Mouse (Mus musculus) lung, postnatal 0 days (tissue): ENCODE data around the gene Plekhs1. TPM values are rescaled to one million over a fixed set of nuclear protein-coding genes. Genes with fewer than 3 reads are reported as not detected.

Source experiments
- ATAC-seq: fragments of 200-750 bp; cut with Nextera tagmentation; 2 replicates; pipeline ENCODE4 v1.8.0; 2017; ENCODE audit warnings: moderate library complexity
- DNase-seq: peaks from one replicate; pipeline ENCODE4 v3.0.0-alpha.2; 2016; ENCODE audit warnings: low spot score
- H3K27ac ChIP-seq: fragments of 300-500 bp; sonication (generic); 2 replicates; pipeline ENCODE4 v1.5.1; 2014; ENCODE audit warnings: antibody characterized with exemption, mild to moderate bottlenecking, low read length, mixed read lengths
- H3K27me3 ChIP-seq: fragments of 300-500 bp; sonication (generic); replicated peaks from 2 replicates; pipeline ENCODE4 v1.6.1; 2014; ENCODE audit warnings: low read length, mixed read lengths; ENCODE audit not compliant: insufficient read depth
- H3K36me3 ChIP-seq: fragments of 300-500 bp; sonication (generic); 2 replicates; pipeline ENCODE4 v1.6.1; 2014; ENCODE audit warnings: low read length, mixed read lengths; ENCODE audit not compliant: insufficient read depth
- H3K4me1 ChIP-seq: fragments of 300-500 bp; sonication (generic); 2 replicates; pipeline ENCODE4 v1.6.1; 2014; ENCODE audit warnings: antibody characterized with exemption, low read depth, low read length, mixed read lengths; ENCODE audit not compliant: insufficient read depth
- H3K4me2 ChIP-seq: fragments of 300-500 bp; sonication (generic); replicated peaks from 2 replicates; pipeline ENCODE4 v1.6.1; 2014; ENCODE audit warnings: low read depth, mild to moderate bottlenecking, low read length, moderate library complexity, mixed read lengths
- H3K4me3 ChIP-seq: fragments of 300-500 bp; sonication (generic); 2 replicates; pipeline ENCODE4 v1.5.1; 2014; ENCODE audit warnings: low read depth, low read length
- H3K9ac ChIP-seq: fragments of 300-500 bp; sonication (generic); replicated peaks from 2 replicates; pipeline ENCODE4 v1.6.1; 2014; ENCODE audit warnings: low read depth, mild to moderate bottlenecking
- H3K9me3 ChIP-seq: fragments of 300-500 bp; sonication (generic); 2 replicates; pipeline ENCODE4 v1.6.1; 2016; ENCODE audit warnings: low read length, mixed read lengths
- CTCF ChIP-seq: IDR thresholded peaks from 2 replicates; pipeline ENCODE4 v1.5.1; 2016; ENCODE audit warnings: antibody characterized with exemption, mild to moderate bottlenecking
- EP300 ChIP-seq: IDR thresholded peaks from 2 replicates; pipeline ENCODE4 v1.6.1; 2016; ENCODE audit warnings: antibody characterized with exemption, mild to moderate bottlenecking, control low read depth
- WGBS: fragments of 180-500 bp; shearing (Covaris S2); extraction: QIAGEN DNeasy Blood & Tissue Kit; methylation state at CpG from one replicate; pipeline ENCODE4 v1.1.7; 2014; 5-methylcytosine and 5-hydroxymethylcytosine counted together
- polyA plus RNA-seq: library from polyadenylated mRNA; unstranded; fragments of >200 nt; fragmentation: Nextera tagmentation; extraction: Ambion mirVana; gene quantifications from 2 replicates; pipeline ENCODE4 v1.2.1, GENCODE M21; 2015

Plekhs1 gene
- polyA plus RNA-seq, 1 experiment from 2014 or later, result 0.21 TPM

- H3K9ac ChIP-seq, result no peak overlapping the region
- no peak overlapping the region for H3K27ac ChIP-seq
- H3K9me3 ChIP-seq, result no peaks in the 10 kb centered on the region
- no peak overlapping the region for H3K4me2 ChIP-seq
- DNase-seq (no peak), ATAC-seq (no peak)
- H3K4me1 ChIP-seq, result peaks cover 4% of the 10 kb centered on the region
- no peak overlapping the region for H3K4me3 ChIP-seq
- no peaks in the 10 kb centered on the region for H3K27me3 ChIP-seq
- WGBS, result 74% methylated on average over 12 of the region's 12 CpGs
- TF ChIP-seq EP300 (no peak), CTCF (no peak)
- no peaks in the 10 kb centered on the region for H3K36me3 ChIP-seq
Observed at GRCm38 (mm10) chr19:56531251-56531650, 69.8 kb downstream of the Plekhs1 start.

GRCm38 (mm10) chr19:56533291-56534071, 72.0 kb downstream of the Plekhs1 start:
- Histone ChIP-seq H3K9ac (no peak overlapping the region), H3K27me3 (no peaks in the 10 kb centered on the region), H3K4me2 (no peak overlapping the region), H3K4me1 (peaks cover 4% of the 10 kb centered on the region), H3K36me3 (no peaks in the 10 kb centered on the region), H3K27ac (0 out of 2 replicates have a peak overlapping the region, but pooled peaks have one; percentile 20), H3K9me3 (no peaks in the 10 kb centered on the region), H3K4me3 (no peak overlapping the region)
- WGBS, result 57% methylated on average over 14 of the region's 14 CpGs
- DNase-seq (peak; percentile 71), ATAC-seq (peak; percentile 37; the same call in 1 of the 2 replicates)
- no peak for TF ChIP-seq EP300
- no peak; the same call in 1 of the 2 replicates for TF ChIP-seq CTCF

- TF ChIP-seq EP300 (no peak), CTCF (no peak)
Observed at GRCm38 (mm10) chr19:56534337-56534736, 72.9 kb downstream of the Plekhs1 start.

GRCm38 (mm10) chr19:56535064-56535463, 73.6 kb downstream of the Plekhs1 start:
- Histone ChIP-seq H3K27me3 (no peaks in the 10 kb centered on the region), H3K4me3 (no peak overlapping the region), H3K36me3 (no peaks in the 10 kb centered on the region), H3K9ac (no peak overlapping the region), H3K4me1 (peaks cover 4% of the 10 kb centered on the region), H3K4me2 (no peak overlapping the region), H3K9me3 (no peaks in the 10 kb centered on the region), H3K27ac (peak overlapping the region; percentile 55)
- DNase-seq (peak; percentile 90), ATAC-seq (peak; percentile 57)
- whole genome bisulfite sequencing, result 43% methylated on average over 9 of the region's 9 CpGs
- TF ChIP-seq CTCF (no peak), EP300 (peak; percentile 69)

More at GRCm38 (mm10) chr19:56534337-56534736, 72.9 kb downstream of the Plekhs1 start:
- Histone ChIP-seq H3K9me3 (no peaks in the 10 kb centered on the region), H3K27ac (no peak overlapping the region), H3K4me1 (peaks cover 4% of the 10 kb centered on the region), H3K4me3 (no peak overlapping the region), H3K36me3 (no peaks in the 10 kb centered on the region), H3K9ac (no peak overlapping the region), H3K27me3 (no peaks in the 10 kb centered on the region), H3K4me2 (no peak overlapping the region)
- whole genome bisulfite sequencing, result 81% methylated on average over 3 of the region's 3 CpGs
- ATAC-seq (no peak), DNase-seq (no peak)

- no peak overlapping the region for H3K27ac ChIP-seq
- no peaks in the 10 kb centered on the region for H3K9me3 ChIP-seq
- no peaks in the 10 kb centered on the region for H3K27me3 ChIP-seq
- H3K4me3 ChIP-seq, result no peak overlapping the region
- DNase-seq (no peak), ATAC-seq (no peak)
- H3K36me3 ChIP-seq, result no peaks in the 10 kb centered on the region
- TF ChIP-seq EP300 (no peak), CTCF (no peak)
- H3K9ac ChIP-seq, result no peak overlapping the region
- H3K4me2 ChIP-seq, result no peak overlapping the region
- H3K4me1 ChIP-seq, result peaks cover 4% of the 10 kb centered on the region
- WGBS, result 82% methylated on average over 9 of the region's 9 CpGs
Observed at GRCm38 (mm10) chr19:56535765-56536164, 74.3 kb downstream of the Plekhs1 start.

Other genes with a start within 250 kb of the Plekhs1 start
- 0.18 TPM in 1 of 2 replicates, not detected in the other for gene Habp2, start 174.5 kb upstream of the Plekhs1 start, polyA plus RNA-seq
- 0.53 and 0.62 TPM in 2 replicates for gene Nrap, start 71.6 kb upstream of the Plekhs1 start, polyA plus RNA-seq
- gene Casp7, start 64.5 kb upstream of the Plekhs1 start, polyA plus RNA-seq, result 21.8 and 25.8 TPM in 2 replicates
- gene Dclre1a, start 86.6 kb downstream of the Plekhs1 start, polyA plus RNA-seq, result 14.7 and 16.7 TPM in 2 replicates
- 15.4 and 17.6 TPM in 2 replicates for gene Nhlrc2, start 86.6 kb downstream of the Plekhs1 start, polyA plus RNA-seq